Mouse (Mus musculus) forebrain, embryonic 10.5 days (tissue): Measurements from ENCODE around the gene Olfr1535. TPM values are rescaled to one million over a fixed set of nuclear protein-coding genes. Genes with fewer than 3 reads are reported as not detected.
A peak's percentile ranks its signal among the peaks of the same experiment; 100 is the strongest.

Experiments
- DNase-seq: peaks from one replicate; pipeline ENCODE4 v3.0.0-alpha.2; 2017; ENCODE audit warnings: low spot score; ENCODE audit errors: extremely low spot score
- H3K27ac ChIP-seq: fragments of 300-500 bp; sonication (generic); 2 replicates; pipeline ENCODE4 v1.5.1; 2016; ENCODE audit warnings: mild to moderate bottlenecking
- H3K27me3 ChIP-seq: fragments of 300-500 bp; sonication (generic); 2 replicates; pipeline ENCODE4 v1.6.1; 2016; ENCODE audit warnings: mild to moderate bottlenecking; ENCODE audit not compliant: poor library complexity, severe bottlenecking
- H3K36me3 ChIP-seq: fragments of 300-500 bp; sonication (generic); replicated peaks from 2 replicates; pipeline ENCODE4 v1.6.1; 2016; ENCODE audit warnings: mild to moderate bottlenecking, moderate library complexity
- H3K4me1 ChIP-seq: fragments of 300-500 bp; sonication (generic); 2 replicates; pipeline ENCODE4 v1.6.1; 2016
- H3K4me3 ChIP-seq: fragments of 300-500 bp; sonication (generic); 2 replicates; pipeline ENCODE4 v1.5.1; 2016; ENCODE audit warnings: mild to moderate bottlenecking, moderate library complexity
- H3K9me3 ChIP-seq: fragments of 300-500 bp; sonication (generic); 2 replicates; pipeline ENCODE4 v1.6.1; 2016; ENCODE audit warnings: mild to moderate bottlenecking, moderate library complexity
- WGBS: fragments of 180-500 bp; shearing (Covaris S2); methylation state at CpG from one replicate; pipeline ENCODE4 v1.1.7; 2016; 5-methylcytosine and 5-hydroxymethylcytosine counted together
- polyA plus RNA-seq: library from polyadenylated mRNA; unstranded; fragments of >200 nt; fragmentation: Nextera tagmentation; extraction: Ambion mirVana; gene quantifications from 2 replicates; pipeline ENCODE4 v1.2.1, GENCODE M21; 2016

Gene Olfr1535
- not detected in 2 replicates for polyA plus RNA-seq

GRCm38 (mm10) chr13:21559793-21560192 lies at the start of gene Olfr1535:
Olfr1535 (minus strand) TSS chr13:21559893.
- WGBS = 70% methylated on average over 1 of the region's 1 CpGs
- no peaks in the 10 kb centered on the region for H3K4me1 ChIP-seq
- H3K4me3 ChIP-seq = no peak within 1 kb of the TSS
- DNase-seq = no peak
- no peaks in the 10 kb centered on the region for H3K9me3 ChIP-seq
- H3K36me3 ChIP-seq = no peaks in the 10 kb centered on the region
- no peak within 1 kb of the TSS for H3K27ac ChIP-seq
- no peaks in the 10 kb centered on the region for H3K27me3 ChIP-seq

DNA sequence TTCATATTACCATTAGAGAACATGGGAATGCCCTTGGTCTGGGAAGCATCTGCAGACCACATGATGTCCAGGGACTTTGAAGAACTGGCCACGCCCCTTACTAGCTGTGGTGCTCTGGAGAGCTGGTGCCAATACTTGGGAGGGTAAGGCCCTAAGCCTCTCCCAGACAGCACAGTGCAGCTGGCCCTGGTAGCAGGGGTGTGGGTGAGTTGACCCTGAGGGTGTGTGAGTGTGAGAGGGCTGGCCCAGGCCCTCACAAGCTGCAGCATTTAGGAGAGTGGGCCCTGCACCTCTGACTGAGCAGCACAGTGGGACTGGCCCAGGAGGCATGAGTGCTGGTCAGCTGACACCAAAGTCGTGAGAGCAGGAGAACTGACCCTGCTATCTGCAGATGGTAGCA lies 31.9 kb upstream of the Olfr1535 start:
- Histone ChIP-seq H3K36me3 (no peaks in the 10 kb centered on the region), H3K4me3 (no peak overlapping the region), H3K4me1 (no peaks in the 10 kb centered on the region), H3K9me3 (no peaks in the 10 kb centered on the region), H3K27me3 (no peaks in the 10 kb centered on the region), H3K27ac (no peak overlapping the region)
- 66% methylated on average over 2 of the region's 2 CpGs for WGBS
- no peak for DNase-seq

DNA sequence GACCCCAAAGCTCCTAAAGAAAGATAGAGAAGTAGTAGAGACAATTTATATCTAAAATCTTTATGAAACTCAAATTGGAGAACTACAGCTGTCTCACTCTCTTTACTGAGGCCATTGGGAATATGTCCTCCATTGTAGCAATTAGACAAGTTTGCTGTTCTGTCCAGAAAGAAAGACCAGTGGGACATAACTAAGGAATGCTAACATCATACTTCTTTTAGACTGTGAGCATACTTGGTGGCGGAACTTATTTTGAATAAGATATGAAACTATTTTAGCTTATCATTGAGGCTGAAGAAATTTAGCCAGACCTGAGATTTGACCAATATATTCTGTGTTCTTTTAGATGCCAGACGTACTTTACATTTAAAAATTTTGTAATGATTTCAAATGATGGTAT lies 22.0 kb upstream of the Olfr1535 start, which contains the start of gene Olfr1364:
Gene Olfr1364, minus strand, starts transcription at position 101 of the 400 bp plus-strand sequence.
- no peaks in the 10 kb centered on the region for H3K9me3 ChIP-seq

DNA sequence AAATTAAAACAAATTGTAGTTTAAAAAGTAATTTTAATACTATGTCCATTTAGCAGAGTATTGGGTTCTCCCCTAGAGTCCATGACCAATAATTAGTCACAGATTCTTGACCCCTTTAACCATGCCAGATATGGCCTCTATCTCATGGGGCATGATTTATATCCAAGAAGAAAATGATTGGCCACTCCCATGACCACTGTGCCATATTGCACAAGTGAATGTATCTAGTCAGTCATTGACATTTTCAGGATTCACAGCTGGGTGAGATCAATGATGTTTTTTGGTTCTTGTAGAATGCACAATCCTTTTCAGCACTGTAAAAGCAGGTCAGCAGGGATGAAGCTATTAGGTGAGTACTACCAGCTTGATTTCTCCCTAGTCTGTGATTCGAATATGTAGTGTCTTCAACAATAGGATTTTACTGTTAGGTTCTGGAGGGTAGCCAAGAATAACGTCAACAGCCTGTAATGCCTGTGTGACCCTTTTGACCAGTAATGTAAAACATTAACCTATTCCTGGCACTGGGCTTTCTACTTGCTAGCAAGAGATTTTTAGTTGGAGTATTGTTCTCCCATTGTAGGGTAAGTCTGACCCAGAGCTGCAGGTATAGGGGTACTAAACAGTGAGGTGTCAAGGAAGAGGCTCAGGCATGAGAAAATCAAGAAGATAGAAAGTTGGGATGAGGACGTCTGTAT lies 9.1 kb downstream of the Olfr1535 start:
- H3K9me3 ChIP-seq = no peaks in the 10 kb centered on the region
- no peak for DNase-seq
- H3K36me3 ChIP-seq = no peaks in the 10 kb centered on the region
- no peaks in the 10 kb centered on the region for H3K27me3 ChIP-seq
- H3K4me3 ChIP-seq = no peak overlapping the region
- H3K27ac ChIP-seq = no peak overlapping the region
- H3K4me1 ChIP-seq = no peaks in the 10 kb centered on the region
- WGBS = 71% methylated on average over 3 of the region's 3 CpGs

More for the DNA sequence above, 22.0 kb upstream of the Olfr1535 start, which contains the start of gene Olfr1364:
- 93% methylated on average over 2 of the region's 2 CpGs for WGBS
- Histone ChIP-seq H3K27ac (no peak within 1 kb of the TSS), H3K36me3 (no peaks in the 10 kb centered on the region), H3K4me1 (no peaks in the 10 kb centered on the region), H3K4me3 (no peak within 1 kb of the TSS), H3K27me3 (no peaks in the 10 kb centered on the region)
- no peak for DNase-seq

DNA sequence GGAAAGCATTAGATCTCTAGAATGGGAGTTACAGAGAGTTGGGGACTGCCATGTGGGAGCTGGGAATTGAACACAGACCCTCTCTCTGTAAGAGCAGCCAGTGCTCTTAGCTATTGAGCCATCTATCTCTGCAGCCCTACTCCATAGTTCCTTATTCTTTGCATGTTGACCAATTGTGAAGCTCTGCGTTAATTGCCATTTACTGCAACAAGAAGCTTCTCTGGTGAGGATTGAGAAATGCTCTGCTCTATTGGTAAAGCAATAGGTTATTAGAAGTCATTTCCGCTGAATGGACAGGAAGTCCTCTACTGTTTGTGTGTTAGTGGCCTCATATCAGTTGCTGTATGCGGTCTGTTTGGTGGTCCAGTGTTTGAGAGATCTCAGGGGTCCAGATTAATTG lies 10.2 kb downstream of the Olfr1535 start:
- Histone ChIP-seq H3K27me3 (no peaks in the 10 kb centered on the region), H3K36me3 (no peaks in the 10 kb centered on the region), H3K9me3 (no peaks in the 10 kb centered on the region), H3K27ac (no peak overlapping the region), H3K4me1 (no peaks in the 10 kb centered on the region), H3K4me3 (no peak overlapping the region)
- WGBS = 88% methylated on average over 3 of the region's 3 CpGs
- no peak for DNase-seq

DNA sequence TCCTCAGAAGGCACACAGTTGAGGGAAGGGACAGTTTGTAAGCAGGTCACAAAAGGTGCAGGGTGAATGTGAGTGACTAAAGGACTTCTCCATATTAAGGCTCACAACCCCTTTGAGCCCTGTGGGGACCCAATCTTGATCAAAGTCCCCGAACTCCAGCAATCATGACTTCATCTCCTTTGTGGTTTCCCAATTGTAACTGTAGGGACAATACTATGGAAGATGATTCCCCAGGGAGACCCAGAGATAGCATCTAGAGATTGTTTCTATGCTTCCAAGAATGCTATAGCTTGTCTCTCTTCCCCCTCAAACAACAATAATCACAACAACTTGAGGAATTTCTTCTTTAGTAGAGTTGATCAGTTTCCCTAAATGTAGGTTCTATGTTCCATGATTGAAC lies 17.0 kb downstream of the Olfr1535 start, which contains the start of gene Olfr1366:
Gene Olfr1366, minus strand, starts transcription at position 101 of the 400 bp plus-strand sequence.
- Histone ChIP-seq H3K27me3 (no peaks in the 10 kb centered on the region), H3K27ac (no peak within 1 kb of the TSS), H3K4me3 (no peak within 1 kb of the TSS), H3K9me3 (no peaks in the 10 kb centered on the region), H3K36me3 (no peaks in the 10 kb centered on the region), H3K4me1 (no peaks in the 10 kb centered on the region)
- no peak for DNase-seq
- WGBS = 67% methylated on average over 1 of the region's 1 CpGs

GRCm38 (mm10) chr13:21530781-21531201 lies 28.9 kb downstream of the Olfr1535 start, which contains the start of gene Zkscan8:
Zkscan8 (minus strand) TSS chr13:21531120.
- peaks cover 13% of the 10 kb centered on the region for H3K4me1 ChIP-seq
- H3K27me3 ChIP-seq = no peaks in the 10 kb centered on the region
- peaks cover 13% of the 10 kb centered on the region for H3K36me3 ChIP-seq
- DNase-seq = peak; percentile 91
- WGBS = under 1% methylated on average over 39 of the region's 39 CpGs
- H3K4me3 ChIP-seq = peak within 1 kb of the TSS; percentile 92
- no peaks in the 10 kb centered on the region for H3K9me3 ChIP-seq
- peak within 1 kb of the TSS; percentile 99 for H3K27ac ChIP-seq

- Histone ChIP-seq H3K9me3 (no peaks in the 10 kb centered on the region), H3K27me3 (no peaks in the 10 kb centered on the region), H3K4me1 (peaks cover 13% of the 10 kb centered on the region), H3K4me3 (peak overlapping the region; percentile 92), H3K36me3 (peaks cover 19% of the 10 kb centered on the region), H3K27ac (peak overlapping the region; percentile 99)
- 57% methylated on average over 7 of the region's 7 CpGs for WGBS
- DNase-seq = no peak
Observed at GRCm38 (mm10) chr13:21530136-21530535, 29.6 kb downstream of the Olfr1535 start.

GRCm38 (mm10) chr13:21506221-21506649 lies 53.5 kb downstream of the Olfr1535 start:
- DNase-seq = peak; percentile 83
- under 1% methylated on average over 21 of the region's 21 CpGs for WGBS
- H3K4me3 ChIP-seq = peak overlapping the region; percentile 61

More at GRCm38 (mm10) chr13:21506221-21506649, 53.5 kb downstream of the Olfr1535 start:
- Histone ChIP-seq H3K4me1 (peaks cover 9% of the 10 kb centered on the region), H3K27ac (peak overlapping the region; percentile 89), H3K36me3 (no peaks in the 10 kb centered on the region), H3K9me3 (no peaks in the 10 kb centered on the region), H3K27me3 (no peaks in the 10 kb centered on the region)

Other genes starting within 250 kb of the Olfr1535 start
- 0.15 and 0.21 TPM in 2 replicates for gene Gpx6, start 247.8 kb downstream of the Olfr1535 start, polyA plus RNA-seq
- not detected in 2 replicates for gene Olfr1367, start 213.0 kb downstream of the Olfr1535 start, polyA plus RNA-seq
- gene Zscan12, start 197.1 kb downstream of the Olfr1535 start, polyA plus RNA-seq = 18.9 and 21.8 TPM in 2 replicates
- gene Zkscan3, start 157.1 kb downstream of the Olfr1535 start, polyA plus RNA-seq = 84.9 and 87.6 TPM in 2 replicates
- 5.9 and 6.0 TPM in 2 replicates for gene Pgbd1, start 118.8 kb downstream of the Olfr1535 start, polyA plus RNA-seq
- 22.8 and 27.7 TPM in 2 replicates for gene Zscan26, start 106.2 kb downstream of the Olfr1535 start, polyA plus RNA-seq
- gene Nkapl, start 91.4 kb downstream of the Olfr1535 start, polyA plus RNA-seq = 2.5 and 3.2 TPM in 2 replicates
- 3.7 and 4.0 TPM in 2 replicates for gene Zkscan4, start 81.0 kb downstream of the Olfr1535 start, polyA plus RNA-seq
- gene Gm10065, start 80.5 kb downstream of the Olfr1535 start, polyA plus RNA-seq = 1.1 TPM in 1 of 2 replicates, not detected in the other
- 0.29 and 0.31 TPM in 2 replicates for gene AK157302, start 64.7 kb downstream of the Olfr1535 start, polyA plus RNA-seq
- gene Gm11273, start 58.5 kb downstream of the Olfr1535 start, polyA plus RNA-seq = 4.7 and 6.9 TPM in 2 replicates
- 7.0 and 9.1 TPM in 2 replicates for gene Zkscan8, start 28.8 kb downstream of the Olfr1535 start, polyA plus RNA-seq
- gene Olfr1366, start 17.1 kb downstream of the Olfr1535 start, polyA plus RNA-seq = 0.15 and 0.20 TPM in 2 replicates
- gene Olfr1364, start 21.9 kb upstream of the Olfr1535 start, polyA plus RNA-seq = not detected in 2 replicates
- gene Olfr1362, start 54.1 kb upstream of the Olfr1535 start, polyA plus RNA-seq = not detected in 2 replicates
- not detected in 2 replicates for gene Olfr11, start 82.6 kb upstream of the Olfr1535 start, polyA plus RNA-seq
- not detected in 2 replicates for gene Olfr1361, start 103.5 kb upstream of the Olfr1535 start, polyA plus RNA-seq
- gene Olfr1360, start 117.5 kb upstream of the Olfr1535 start, polyA plus RNA-seq = not detected in 2 replicates
- gene Olfr1359, start 138.2 kb upstream of the Olfr1535 start, polyA plus RNA-seq = not detected in 2 replicates
- 1.5 and 2.0 TPM in 2 replicates for gene Hist1h2bl, start 156.2 kb upstream of the Olfr1535 start, polyA plus RNA-seq
- 11.9 and 12.0 TPM in 2 replicates for gene Hist1h2ai, start 156.5 kb upstream of the Olfr1535 start, polyA plus RNA-seq
- gene Hist1h3h, start 157.8 kb upstream of the Olfr1535 start, polyA plus RNA-seq = 9.4 and 11.1 TPM in 2 replicates
- 5.3 and 5.6 TPM in 2 replicates for gene Hist1h2bm, start 162.2 kb upstream of the Olfr1535 start, polyA plus RNA-seq
- gene Hist1h4j, start 175.2 kb upstream of the Olfr1535 start, polyA plus RNA-seq = 0.97 and 1.8 TPM in 2 replicates
- 1.8 and 5.8 TPM in 2 replicates for gene Hist1h4k, start 190.6 kb upstream of the Olfr1535 start, polyA plus RNA-seq
- 17.5 and 18.1 TPM in 2 replicates for gene Hist1h2ak, start 193.9 kb upstream of the Olfr1535 start, polyA plus RNA-seq
- 1.6 and 1.8 TPM in 2 replicates for gene Hist1h2bn, start 194.2 kb upstream of the Olfr1535 start, polyA plus RNA-seq
- 37.0 and 43.0 TPM in 2 replicates for gene Hist1h1b, start 220.7 kb upstream of the Olfr1535 start, polyA plus RNA-seq
- gene Hist1h3i, start 223.5 kb upstream of the Olfr1535 start, polyA plus RNA-seq = 120 and 124 TPM in 2 replicates
- gene Hist1h2an, start 227.3 kb upstream of the Olfr1535 start, polyA plus RNA-seq = 11.9 and 17.4 TPM in 2 replicates
- gene Hist1h2bp, start 227.6 kb upstream of the Olfr1535 start, polyA plus RNA-seq = 4.3 and 4.8 TPM in 2 replicates